Mouse (Mus musculus): ENCODE data around the gene Adam23. TPM values are rescaled to one million over a fixed set of nuclear protein-coding genes. Genes with fewer than 3 reads are reported as not detected.

The Adam23 gene
- 2.0 TPM in 2 replicates for polyA plus RNA-seq (2015; fragmentation: Nextera tagmentation; extraction: Ambion mirVana)

- H3K27ac ChIP-seq (ENCODE audit: low read length), result no peak within 1 kb of the TSS
- H3K4me2 ChIP-seq (ENCODE audit: low read depth, low read length), result peak within 1 kb of the TSS; percentile 87
- peaks cover 18% of the 10 kb centered on the region for H3K27me3 ChIP-seq (ENCODE audit: control insufficient read depth, insufficient read depth, low read length)
- no peaks in the 10 kb centered on the region for H3K9me3 ChIP-seq (replicated peaks; ENCODE audit: control insufficient read depth, low read length)
- no peaks in the 10 kb centered on the region for H3K36me3 ChIP-seq (ENCODE audit: control insufficient read depth, insufficient read depth, low read length)
- H3K9ac ChIP-seq (ENCODE audit: low read length), result peak within 1 kb of the TSS; percentile 67
- H3K4me3 ChIP-seq (replicated peaks; ENCODE audit: low read length), result peak within 1 kb of the TSS; percentile 65
- ATAC-seq (ENCODE audit: insufficient read depth, low FRiP score), result peak; percentile 58
- under 1% methylated on average over 37 of the region's 41 CpGs for WGBS
- H3K4me1 ChIP-seq (ENCODE audit: control insufficient read depth, insufficient read depth, low read length), result no peaks in the 10 kb centered on the region
These were observed at the start of gene Adam23 for GRCm38 (mm10) chr1:63445656-63446046. TSS of gene Adam23 (plus strand) at chr1:63445891.

- Histone ChIP-seq H3K27ac (ENCODE audit: low read length) (no peak overlapping the region), H3K9ac (ENCODE audit: low read length) (no peak overlapping the region), H3K36me3 (ENCODE audit: control insufficient read depth, insufficient read depth, low read length) (no peaks in the 10 kb centered on the region), H3K4me3 (replicated peaks; ENCODE audit: low read length) (no peak overlapping the region), H3K4me2 (ENCODE audit: low read depth, low read length) (no peak overlapping the region), H3K9me3 (replicated peaks; ENCODE audit: control insufficient read depth, low read length) (no peaks in the 10 kb centered on the region), H3K27me3 (ENCODE audit: control insufficient read depth, insufficient read depth, low read length) (no peaks in the 10 kb centered on the region), H3K4me1 (ENCODE audit: control insufficient read depth, insufficient read depth, low read length) (no peaks in the 10 kb centered on the region)
- no peak for ATAC-seq (ENCODE audit: insufficient read depth, low FRiP score)
- 74% methylated on average over 5 of the region's 5 CpGs for WGBS
These were observed 44.6 kb upstream of the Adam23 start for GRCm38 (mm10) chr1:63401130-63401529.

GRCm38 (mm10) chr1:63403601-63404000, 42.1 kb upstream of the Adam23 start:
- no peaks in the 10 kb centered on the region for H3K4me1 ChIP-seq (ENCODE audit: control insufficient read depth, insufficient read depth, low read length)
- H3K27me3 ChIP-seq (ENCODE audit: control insufficient read depth, insufficient read depth, low read length), result no peaks in the 10 kb centered on the region
- H3K4me2 ChIP-seq (ENCODE audit: low read depth, low read length), result no peak overlapping the region
- no peak for ATAC-seq (ENCODE audit: insufficient read depth, low FRiP score)
- H3K4me3 ChIP-seq (replicated peaks; ENCODE audit: low read length), result no peak overlapping the region
- H3K9me3 ChIP-seq (replicated peaks; ENCODE audit: control insufficient read depth, low read length), result no peaks in the 10 kb centered on the region
- no peak overlapping the region for H3K9ac ChIP-seq (ENCODE audit: low read length)
- no peaks in the 10 kb centered on the region for H3K36me3 ChIP-seq (ENCODE audit: control insufficient read depth, insufficient read depth, low read length)
- 54% methylated on average over 4 of the region's 4 CpGs for WGBS
- H3K27ac ChIP-seq (ENCODE audit: low read length), result no peak overlapping the region

GRCm38 (mm10) chr1:63408344-63408743, 37.3 kb upstream of the Adam23 start:
- no peak for ATAC-seq (ENCODE audit: insufficient read depth, low FRiP score)
- H3K4me3 ChIP-seq (replicated peaks; ENCODE audit: low read length), result no peak overlapping the region
- 75% methylated on average over 6 of the region's 6 CpGs for WGBS
- H3K27me3 ChIP-seq (ENCODE audit: control insufficient read depth, insufficient read depth, low read length), result no peaks in the 10 kb centered on the region
- H3K9me3 ChIP-seq (replicated peaks; ENCODE audit: control insufficient read depth, low read length), result no peaks in the 10 kb centered on the region
- H3K36me3 ChIP-seq (ENCODE audit: control insufficient read depth, insufficient read depth, low read length), result no peaks in the 10 kb centered on the region
- H3K4me2 ChIP-seq (ENCODE audit: low read depth, low read length), result no peak overlapping the region
- no peak overlapping the region for H3K9ac ChIP-seq (ENCODE audit: low read length)
- H3K27ac ChIP-seq (ENCODE audit: low read length), result no peak overlapping the region
- no peaks in the 10 kb centered on the region for H3K4me1 ChIP-seq (ENCODE audit: control insufficient read depth, insufficient read depth, low read length)

DNA sequence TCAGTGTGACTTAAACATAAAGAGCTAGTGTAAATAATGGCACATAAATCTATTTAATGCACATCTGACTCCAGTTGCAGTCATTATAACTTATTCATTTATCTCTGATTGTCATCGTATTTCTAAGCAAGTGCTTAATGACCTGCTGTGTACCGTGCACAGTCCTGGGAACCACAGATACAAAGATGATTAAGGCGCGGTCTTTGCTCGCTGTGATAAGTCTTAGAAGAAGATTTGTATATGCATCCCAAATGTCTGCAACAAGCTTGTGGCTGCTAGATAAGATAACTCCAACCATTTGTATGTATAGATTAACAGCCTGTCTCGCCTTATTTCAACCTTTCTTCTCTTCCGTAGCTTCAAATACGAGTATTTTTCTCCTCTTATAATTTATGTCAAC, 27.2 kb upstream of the Adam23 start:
- H3K4me1 ChIP-seq (ENCODE audit: control insufficient read depth, insufficient read depth, low read length), result no peaks in the 10 kb centered on the region
- no peak overlapping the region for H3K27ac ChIP-seq (ENCODE audit: low read length)
- H3K4me2 ChIP-seq (ENCODE audit: low read depth, low read length), result no peak overlapping the region
- no peak for ATAC-seq (ENCODE audit: insufficient read depth, low FRiP score)
- H3K27me3 ChIP-seq (ENCODE audit: control insufficient read depth, insufficient read depth, low read length), result no peaks in the 10 kb centered on the region
- H3K36me3 ChIP-seq (ENCODE audit: control insufficient read depth, insufficient read depth, low read length), result no peaks in the 10 kb centered on the region
- H3K4me3 ChIP-seq (replicated peaks; ENCODE audit: low read length), result no peak overlapping the region
- WGBS, result 45% methylated on average over 8 of the region's 8 CpGs
- no peaks in the 10 kb centered on the region for H3K9me3 ChIP-seq (replicated peaks; ENCODE audit: control insufficient read depth, low read length)
- H3K9ac ChIP-seq (ENCODE audit: low read length), result no peak overlapping the region

GRCm38 (mm10) chr1:63430668-63431067, 15.0 kb upstream of the Adam23 start:
- Histone ChIP-seq H3K9me3 (replicated peaks; ENCODE audit: control insufficient read depth, low read length) (no peaks in the 10 kb centered on the region), H3K4me2 (ENCODE audit: low read depth, low read length) (no peak overlapping the region), H3K4me1 (ENCODE audit: control insufficient read depth, insufficient read depth, low read length) (no peaks in the 10 kb centered on the region), H3K9ac (ENCODE audit: low read length) (no peak overlapping the region), H3K27ac (ENCODE audit: low read length) (no peak overlapping the region), H3K27me3 (ENCODE audit: control insufficient read depth, insufficient read depth, low read length) (no peaks in the 10 kb centered on the region), H3K4me3 (replicated peaks; ENCODE audit: low read length) (no peak overlapping the region), H3K36me3 (ENCODE audit: control insufficient read depth, insufficient read depth, low read length) (no peaks in the 10 kb centered on the region)
- WGBS, result 78% methylated on average over 6 of the region's 6 CpGs
- ATAC-seq (ENCODE audit: insufficient read depth, low FRiP score), result no peak

GRCm38 (mm10) chr1:63431166-63431565, 14.5 kb upstream of the Adam23 start:
- Histone ChIP-seq H3K27ac (ENCODE audit: low read length) (no peak overlapping the region), H3K27me3 (ENCODE audit: control insufficient read depth, insufficient read depth, low read length) (no peaks in the 10 kb centered on the region), H3K4me1 (ENCODE audit: control insufficient read depth, insufficient read depth, low read length) (no peaks in the 10 kb centered on the region), H3K9me3 (replicated peaks; ENCODE audit: control insufficient read depth, low read length) (no peaks in the 10 kb centered on the region), H3K9ac (ENCODE audit: low read length) (no peak overlapping the region), H3K4me3 (replicated peaks; ENCODE audit: low read length) (no peak overlapping the region), H3K4me2 (ENCODE audit: low read depth, low read length) (no peak overlapping the region), H3K36me3 (ENCODE audit: control insufficient read depth, insufficient read depth, low read length) (no peaks in the 10 kb centered on the region)
- 82% methylated on average over 8 of the region's 8 CpGs for WGBS
- no peak for ATAC-seq (ENCODE audit: insufficient read depth, low FRiP score)

GRCm38 (mm10) chr1:63431842-63432241, 13.8 kb upstream of the Adam23 start:
- H3K27me3 ChIP-seq (ENCODE audit: control insufficient read depth, insufficient read depth, low read length), result no peaks in the 10 kb centered on the region
- H3K4me1 ChIP-seq (ENCODE audit: control insufficient read depth, insufficient read depth, low read length), result no peaks in the 10 kb centered on the region
- H3K27ac ChIP-seq (ENCODE audit: low read length), result no peak overlapping the region
- no peak overlapping the region for H3K9ac ChIP-seq (ENCODE audit: low read length)
- no peak overlapping the region for H3K4me2 ChIP-seq (ENCODE audit: low read depth, low read length)
- H3K9me3 ChIP-seq (replicated peaks; ENCODE audit: control insufficient read depth, low read length), result no peaks in the 10 kb centered on the region
- WGBS, result 47% methylated on average over 3 of the region's 3 CpGs
- ATAC-seq (ENCODE audit: insufficient read depth, low FRiP score), result no peak
- H3K4me3 ChIP-seq (replicated peaks; ENCODE audit: low read length), result no peak overlapping the region
- no peaks in the 10 kb centered on the region for H3K36me3 ChIP-seq (ENCODE audit: control insufficient read depth, insufficient read depth, low read length)

DNA sequence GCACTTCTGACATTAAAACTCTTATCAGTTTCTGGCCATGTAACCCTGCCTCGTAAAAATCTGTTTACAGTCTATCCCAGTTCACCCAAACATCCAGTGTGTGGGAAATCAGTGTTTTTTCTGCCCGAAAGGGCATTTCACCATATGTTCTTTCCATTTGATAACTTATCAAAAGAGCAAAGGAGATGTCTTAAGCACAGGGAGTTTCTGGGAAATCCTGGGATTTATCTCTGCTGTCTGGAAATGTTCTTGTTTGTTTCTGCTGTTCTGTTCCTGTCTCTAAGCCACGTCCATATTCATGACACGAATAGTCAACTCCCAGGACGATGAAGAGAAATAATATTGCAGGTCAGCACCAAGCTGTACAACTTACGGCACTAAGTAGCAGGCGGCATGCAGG, 11.6 kb upstream of the Adam23 start:
- Histone ChIP-seq H3K27ac (ENCODE audit: low read length) (no peak overlapping the region), H3K27me3 (ENCODE audit: control insufficient read depth, insufficient read depth, low read length) (no peaks in the 10 kb centered on the region), H3K36me3 (ENCODE audit: control insufficient read depth, insufficient read depth, low read length) (no peaks in the 10 kb centered on the region), H3K4me1 (ENCODE audit: control insufficient read depth, insufficient read depth, low read length) (no peaks in the 10 kb centered on the region), H3K4me3 (replicated peaks; ENCODE audit: low read length) (no peak overlapping the region), H3K9ac (ENCODE audit: low read length) (no peak overlapping the region), H3K9me3 (replicated peaks; ENCODE audit: control insufficient read depth, low read length) (no peaks in the 10 kb centered on the region), H3K4me2 (ENCODE audit: low read depth, low read length) (no peak overlapping the region)
- 39% methylated on average over 7 of the region's 7 CpGs for WGBS
- no peak for ATAC-seq (ENCODE audit: insufficient read depth, low FRiP score)

GRCm38 (mm10) chr1:63437529-63437928, 8.2 kb upstream of the Adam23 start:
- Histone ChIP-seq H3K9me3 (replicated peaks; ENCODE audit: control insufficient read depth, low read length) (no peaks in the 10 kb centered on the region), H3K27ac (ENCODE audit: low read length) (no peak overlapping the region), H3K27me3 (ENCODE audit: control insufficient read depth, insufficient read depth, low read length) (no peaks in the 10 kb centered on the region), H3K4me1 (ENCODE audit: control insufficient read depth, insufficient read depth, low read length) (no peaks in the 10 kb centered on the region), H3K9ac (ENCODE audit: low read length) (no peak overlapping the region), H3K36me3 (ENCODE audit: control insufficient read depth, insufficient read depth, low read length) (no peaks in the 10 kb centered on the region), H3K4me2 (ENCODE audit: low read depth, low read length) (no peak overlapping the region), H3K4me3 (replicated peaks; ENCODE audit: low read length) (no peak overlapping the region)
- no peak for ATAC-seq (ENCODE audit: insufficient read depth, low FRiP score)
- WGBS, result 23% methylated on average over 3 of the region's 3 CpGs
